Mouse (Mus musculus) embryonic facial prominence, embryonic 11.5 days (tissue): ENCODE results near the gene Clint1. TPM values are rescaled to one million over a fixed set of nuclear protein-coding genes. Genes with fewer than 3 reads are reported as not detected.
A peak's percentile ranks its signal among the peaks of the same experiment; 100 is the strongest.

ENCODE experiments used
- ATAC-seq: fragments of 200-750 bp; cut with Nextera tagmentation; replicated peaks from 2 replicates; pipeline ENCODE4 v1.8.0; 2017; ENCODE audit warnings: low read depth; ENCODE audit not compliant: insufficient number of reproducible peaks, low FRiP score, low TSS enrichment
- DNase-seq: peaks from one replicate; pipeline ENCODE4 v3.0.0-alpha.2; 2015; ENCODE audit warnings: low spot score
- H3K27ac ChIP-seq: fragments of 300-500 bp; sonication (generic); replicated peaks from 2 replicates; pipeline ENCODE4 v1.5.1; 2014; ENCODE audit warnings: mild to moderate bottlenecking, low read depth, low read length, control low read depth
- H3K27me3 ChIP-seq: fragments of 300-500 bp; sonication (generic); 2 replicates; pipeline ENCODE4 v1.6.1; 2014; ENCODE audit warnings: mild to moderate bottlenecking, low read length, moderate library complexity, mixed read lengths; ENCODE audit not compliant: control insufficient read depth, insufficient read depth
- H3K36me3 ChIP-seq: fragments of 300-500 bp; sonication (generic); replicated peaks from 2 replicates; pipeline ENCODE4 v1.6.1; 2014; ENCODE audit warnings: low read depth, mild to moderate bottlenecking, low read length, moderate library complexity, mixed read lengths; ENCODE audit not compliant: control insufficient read depth, insufficient read depth
- H3K4me1 ChIP-seq: fragments of 300-500 bp; sonication (generic); 2 replicates; pipeline ENCODE4 v1.6.1; 2014; ENCODE audit warnings: low read length, mixed read lengths; ENCODE audit not compliant: control insufficient read depth, insufficient read depth
- H3K4me2 ChIP-seq: fragments of 300-500 bp; sonication (generic); 2 replicates; pipeline ENCODE4 v1.6.1; 2014; ENCODE audit warnings: low read depth, mild to moderate bottlenecking, control low read depth, low read length, moderate library complexity
- H3K4me3 ChIP-seq: fragments of 300-500 bp; sonication (generic); 2 replicates; pipeline ENCODE4 v1.5.1; 2014; ENCODE audit warnings: low read depth, low read length, control low read depth
- H3K9ac ChIP-seq: fragments of 300-500 bp; sonication (generic); replicated peaks from 2 replicates; pipeline ENCODE4 v1.6.1; 2014; ENCODE audit warnings: mild to moderate bottlenecking, control low read depth, low read length
- H3K9me3 ChIP-seq: fragments of 300-500 bp; sonication (generic); replicated peaks from 2 replicates; pipeline ENCODE4 v1.6.1; 2016; ENCODE audit warnings: mild to moderate bottlenecking, low read length, inconsistent platforms, mixed read lengths; ENCODE audit not compliant: control insufficient read depth
- WGBS: fragments of 180-500 bp; shearing (Covaris S2); extraction: QIAGEN DNeasy Blood & Tissue Kit; methylation state at CpG from one replicate; pipeline ENCODE4 v1.1.7; 2014; 5-methylcytosine and 5-hydroxymethylcytosine counted together
- polyA plus RNA-seq: library from polyadenylated mRNA; unstranded; fragments of >200 nt; fragmentation: Nextera tagmentation; extraction: Ambion mirVana; gene quantifications from 2 replicates; pipeline ENCODE4 v1.2.1, GENCODE M21; 2014

Clint1 gene
- polyA plus RNA-seq, 1 experiment from 2014 or later: 71.2 TPM

GRCm38 (mm10) chr11:45810056-45810455 is 41.8 kb upstream of the Clint1 start:
- H3K9ac ChIP-seq: no peak overlapping the region
- no peak overlapping the region for H3K4me2 ChIP-seq
- H3K36me3 ChIP-seq: no peaks in the 10 kb centered on the region
- WGBS: 61% methylated on average over 6 of the region's 6 CpGs
- ATAC-seq: no peak
- H3K27ac ChIP-seq: no peak overlapping the region
- H3K27me3 ChIP-seq: no peaks in the 10 kb centered on the region
- no peak for DNase-seq
- no peaks in the 10 kb centered on the region for H3K4me1 ChIP-seq
- no peak overlapping the region for H3K4me3 ChIP-seq
- no peaks in the 10 kb centered on the region for H3K9me3 ChIP-seq

- no peak overlapping the region for H3K4me3 ChIP-seq
- no peak for DNase-seq
- H3K27me3 ChIP-seq: no peaks in the 10 kb centered on the region
- no peak overlapping the region for H3K4me2 ChIP-seq
- no peaks in the 10 kb centered on the region for H3K4me1 ChIP-seq
- H3K9me3 ChIP-seq: no peaks in the 10 kb centered on the region
- no peak for ATAC-seq
- no peaks in the 10 kb centered on the region for H3K36me3 ChIP-seq
- no peak overlapping the region for H3K27ac ChIP-seq
- no peak overlapping the region for H3K9ac ChIP-seq
- 95% methylated on average over 8 of the region's 8 CpGs for WGBS
These were observed 41.0 kb upstream of the Clint1 start for GRCm38 (mm10) chr11:45810805-45811204.

DNA sequence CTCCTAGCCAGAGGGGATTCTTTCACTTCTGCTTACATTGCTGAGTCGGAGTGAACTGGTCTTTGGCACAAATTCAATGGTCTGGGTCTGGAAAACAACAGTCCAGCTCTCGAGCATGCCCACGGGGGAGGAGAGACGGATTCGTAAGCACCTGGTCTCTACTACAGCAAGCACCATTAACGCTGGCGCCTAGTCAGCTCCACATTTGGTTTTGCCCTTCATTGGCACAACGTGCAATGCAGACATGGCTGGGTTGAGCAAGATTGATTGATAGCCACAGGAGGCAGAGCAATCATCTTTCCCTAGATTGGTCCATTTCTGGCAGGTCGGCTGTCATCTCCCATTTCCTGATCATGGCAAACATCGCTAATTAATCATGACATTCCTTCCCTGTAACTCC is 36.2 kb upstream of the Clint1 start:
- peak; percentile 37 for DNase-seq
- 71% methylated on average over 10 of the region's 10 CpGs for WGBS
- H3K9ac ChIP-seq: no peak overlapping the region

DNA sequence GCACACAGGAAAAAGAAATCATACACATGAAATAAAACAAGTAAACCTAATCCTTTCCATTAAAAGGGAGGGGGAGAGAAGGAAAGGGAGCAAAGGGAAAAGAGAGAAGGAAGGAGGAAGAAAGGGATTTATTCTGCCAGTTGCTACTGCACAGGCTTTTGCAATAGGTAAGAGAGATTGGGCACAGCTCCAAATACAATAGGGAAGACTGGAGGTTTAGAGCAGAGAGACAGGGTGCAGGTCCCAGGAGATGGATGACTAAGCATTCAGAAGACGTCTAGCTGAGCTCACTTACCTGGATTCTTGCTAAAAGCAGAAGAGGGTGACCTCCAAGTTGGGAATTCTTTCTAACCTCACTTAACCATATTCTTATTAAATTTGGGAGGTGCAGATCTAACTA is 35.1 kb upstream of the Clint1 start:
- no peak overlapping the region for H3K9ac ChIP-seq
- no peaks in the 10 kb centered on the region for H3K9me3 ChIP-seq
- WGBS: 54% methylated on average over 1 of the region's 1 CpGs
- no peak overlapping the region for H3K27ac ChIP-seq
- no peak for DNase-seq
- no peak for ATAC-seq
- H3K4me3 ChIP-seq: no peak overlapping the region
- no peaks in the 10 kb centered on the region for H3K36me3 ChIP-seq
- no peaks in the 10 kb centered on the region for H3K27me3 ChIP-seq
- no peak overlapping the region for H3K4me2 ChIP-seq
- H3K4me1 ChIP-seq: no peaks in the 10 kb centered on the region

More for the DNA sequence above, 36.2 kb upstream of the Clint1 start:
- Histone ChIP-seq H3K4me2 (no peak overlapping the region), H3K27ac (no peak overlapping the region), H3K9me3 (no peaks in the 10 kb centered on the region), H3K27me3 (no peaks in the 10 kb centered on the region), H3K36me3 (no peaks in the 10 kb centered on the region), H3K4me3 (no peak overlapping the region), H3K4me1 (no peaks in the 10 kb centered on the region)
- no peak for ATAC-seq

- no peak overlapping the region for H3K9ac ChIP-seq
- H3K4me3 ChIP-seq: no peak overlapping the region
- no peak for ATAC-seq
- DNase-seq: no peak
- 32% methylated on average over 3 of the region's 3 CpGs for whole genome bisulfite sequencing
- no peak overlapping the region for H3K4me2 ChIP-seq
- H3K4me1 ChIP-seq: no peaks in the 10 kb centered on the region
- H3K9me3 ChIP-seq: no peaks in the 10 kb centered on the region
- no peak overlapping the region for H3K27ac ChIP-seq
- H3K36me3 ChIP-seq: no peaks in the 10 kb centered on the region
- H3K27me3 ChIP-seq: no peaks in the 10 kb centered on the region
These were observed 33.9 kb upstream of the Clint1 start for GRCm38 (mm10) chr11:45817996-45818395.

DNA sequence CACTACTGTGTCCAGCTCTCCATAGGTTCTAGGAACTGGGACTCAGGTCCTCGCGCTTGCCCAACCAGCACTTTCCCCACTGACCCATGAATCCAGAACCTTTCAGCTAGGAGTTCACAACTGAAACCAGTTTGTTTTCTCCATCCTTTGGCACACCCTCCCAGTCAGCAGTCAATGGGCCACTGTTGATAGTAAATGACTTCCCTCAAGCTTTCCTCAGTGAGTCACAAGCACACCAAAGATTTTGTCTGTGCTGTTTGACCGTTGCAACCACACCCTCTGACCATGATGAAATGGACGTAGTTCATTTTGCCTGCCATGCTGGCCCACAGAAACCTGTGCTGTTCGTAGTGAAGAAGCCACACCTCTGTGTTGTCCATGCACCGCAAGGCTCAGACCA is 30.9 kb upstream of the Clint1 start:
- Histone ChIP-seq H3K4me3 (no peak overlapping the region), H3K27me3 (no peaks in the 10 kb centered on the region), H3K36me3 (no peaks in the 10 kb centered on the region), H3K4me2 (no peak overlapping the region), H3K27ac (no peak overlapping the region), H3K9ac (no peak overlapping the region), H3K9me3 (no peaks in the 10 kb centered on the region), H3K4me1 (no peaks in the 10 kb centered on the region)
- 92% methylated on average over 6 of the region's 6 CpGs for WGBS
- DNase-seq (no peak), ATAC-seq (no peak)

DNA sequence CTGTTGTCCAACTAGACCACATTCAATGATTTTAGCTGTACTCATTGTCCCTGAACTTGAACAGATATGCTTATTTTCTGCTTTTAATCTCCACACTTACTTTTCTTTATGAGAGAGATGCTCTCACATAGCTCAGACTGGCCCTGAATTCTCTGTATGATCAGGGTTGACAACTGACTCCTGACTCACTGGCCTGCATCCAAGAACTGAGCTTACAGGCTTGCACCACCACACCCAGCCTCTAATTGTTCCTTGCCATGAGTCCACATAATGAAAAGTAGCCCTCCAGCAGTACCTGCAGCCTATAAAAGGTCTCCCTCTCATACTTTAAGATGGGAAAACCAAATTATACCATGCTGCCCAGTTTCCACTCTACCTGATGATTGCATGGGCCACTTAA is 21.7 kb upstream of the Clint1 start:
- Histone ChIP-seq H3K27me3 (no peaks in the 10 kb centered on the region), H3K27ac (no peak overlapping the region), H3K4me1 (no peaks in the 10 kb centered on the region), H3K4me2 (no peak overlapping the region), H3K9me3 (no peaks in the 10 kb centered on the region), H3K9ac (no peak overlapping the region), H3K4me3 (no peak overlapping the region), H3K36me3 (no peaks in the 10 kb centered on the region)
- no peak for ATAC-seq
- no peak for DNase-seq

GRCm38 (mm10) chr11:45830743-45831310 is 21.0 kb upstream of the Clint1 start:
- DNase-seq (no peak), ATAC-seq (no peak)
- WGBS: 59% methylated on average over 9 of the region's 9 CpGs
- Histone ChIP-seq H3K27me3 (no peaks in the 10 kb centered on the region), H3K4me3 (no peak overlapping the region), H3K9ac (no peak overlapping the region), H3K4me1 (peaks cover 1% of the 10 kb centered on the region; the same call in 1 of the 2 replicates), H3K36me3 (no peaks in the 10 kb centered on the region), H3K4me2 (no peak overlapping the region), H3K27ac (no peak overlapping the region), H3K9me3 (no peaks in the 10 kb centered on the region)
